Mouse (Mus musculus): ENCODE measurements around the gene Mcm2.

DNA sequence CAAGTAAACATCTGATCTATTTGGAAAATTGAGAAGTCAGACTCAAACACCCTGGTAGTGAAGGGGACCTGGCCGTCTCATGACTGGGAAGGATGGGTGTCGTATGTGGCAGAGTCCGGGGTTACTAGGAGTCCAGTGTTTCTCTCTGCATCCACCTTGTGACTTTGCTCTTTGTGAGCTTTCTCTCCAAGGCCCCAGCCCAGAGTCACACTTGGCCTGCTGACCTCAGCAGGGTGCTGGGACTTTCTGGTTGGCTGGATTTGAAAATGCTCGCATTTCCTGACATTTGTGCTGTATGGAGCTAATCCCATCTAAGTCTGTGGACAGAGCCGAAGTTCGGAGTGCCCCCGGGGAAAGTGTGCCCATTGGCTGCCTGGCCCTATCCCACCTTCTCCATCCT lies 6.5 kb upstream of the Mcm2 start:
- TF ChIP-seq POLR2A (IDR thresholded peaks at IDR 0.05; ENCODE audit: low read depth, low read length) (no peak), CTCF (conservative IDR thresholded peaks at IDR 0.05; ENCODE audit: insufficient read depth, insufficient read length, low read depth, low read length) (no peak)
